Mouse (Mus musculus): ENCODE measurements around the gene Mark4.

GRCm38 (mm10) chr7:19489525-19489924 is 30.9 kb upstream of the Mark4 start:
- TF ChIP-seq CTCF (IDR thresholded peaks at IDR 0.05; ENCODE audit: borderline replicate concordance, insufficient read depth, low read length) (no peak), POLR2A (IDR thresholded peaks at IDR 0.05; ENCODE audit: low read depth, low read length) (no peak)
